Mouse (Mus musculus) right cerebral cortex, postnatal 25 days (tissue): ENCODE results near the gene Prdm15.

Source experiments
- DNase-seq: peaks from one replicate; pipeline ENCODE4 v3.0.0; 2022

Gene Prdm15

GRCm38 (mm10) chr16:97748421-97748820, 103.2 kb downstream of the Prdm15 start:
- no peak for DNase-seq
